Mouse (Mus musculus) myocyte (in vitro differentiated cells): ENCODE measurements at regions not wholly inside any gene's neighbourhood (a gene's known extent, or its start where the extent isn't known, plus 50 kb on each side); places are given as distances from the start of the nearest gene placed in this dataset.

Source experiments
- E2F4 ChIP-seq: IDR thresholded peaks from one replicate; pipeline ENCODE4 v1.6.1; 2011; ENCODE audit warnings: mild to moderate bottlenecking, control low read depth, moderate library complexity; ENCODE audit not compliant: insufficient read depth
- MAX ChIP-seq: IDR thresholded peaks from one replicate; pipeline ENCODE4 v1.6.1; 2011; ENCODE audit warnings: low read depth, mild to moderate bottlenecking, control low read depth
- MYOG ChIP-seq, 3 experiments: IDR thresholded peaks; one replicate each; pipeline ENCODE4 v1.6.1; 2011; ENCODE audit warnings: control low read depth in 2 of 3, low read depth in 2 of 3, mild to moderate bottlenecking in 2 of 3; ENCODE audit not compliant: insufficient read length in 2 of 3, control insufficient read depth in 1 of 3, insufficient read depth in 1 of 3
- POLR2A ChIP-seq: IDR thresholded peaks from one replicate; pipeline ENCODE4 v1.6.1; 2011; ENCODE audit warnings: low read depth, mild to moderate bottlenecking, control low read depth, moderate library complexity; ENCODE audit not compliant: insufficient read length
- POLR2AphosphoS2 ChIP-seq: IDR thresholded peaks from one replicate; pipeline ENCODE4 v1.6.1; 2011; ENCODE audit warnings: low read depth, control low read depth; ENCODE audit not compliant: insufficient read length

DNA sequence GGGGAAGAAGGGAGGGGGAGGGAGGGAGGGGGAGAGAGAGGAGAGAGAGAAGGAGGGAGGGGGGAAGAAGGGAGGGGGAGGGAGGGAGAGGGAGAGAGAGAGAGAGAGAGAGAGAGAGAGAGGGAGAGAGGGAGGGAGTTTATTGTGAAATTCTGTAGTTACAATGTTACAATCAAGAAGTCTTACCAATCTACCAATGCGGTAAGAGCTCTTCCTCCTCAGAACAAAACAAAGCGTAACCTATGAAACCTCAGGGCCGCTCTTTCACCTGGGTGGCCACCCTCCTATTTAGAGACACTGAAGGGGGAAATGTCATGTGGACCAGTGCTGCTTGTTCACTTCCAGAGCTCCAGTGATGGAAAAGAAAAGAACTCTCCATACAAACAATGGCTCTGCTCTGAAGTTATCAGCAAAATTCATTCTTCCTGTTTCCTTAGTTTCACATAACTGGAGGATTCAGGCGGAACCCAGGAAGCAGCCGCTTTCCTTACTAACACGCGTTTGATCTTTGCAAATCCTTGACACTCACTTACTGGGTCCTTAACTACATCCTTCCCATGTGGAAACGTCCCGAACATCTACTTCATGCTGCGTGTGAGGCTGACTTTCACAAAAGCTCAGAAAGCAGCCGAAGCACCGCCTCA lies 65.7 kb upstream of the Pja2 start:
- no peak for TF ChIP-seq MYOG (IDR thresholded peaks at IDR 0.05; ENCODE audit: control insufficient read depth in 1 of 3, insufficient read depth in 1 of 3, insufficient read length in 2 of 3, low read depth in 2 of 3)
- TF ChIP-seq E2F4: no peak
- no peak for TF ChIP-seq POLR2A
- TF ChIP-seq POLR2AphosphoS2: no peak
- TF ChIP-seq MAX: no peak
